Mouse (Mus musculus) left cerebral cortex, adult 18-20 months (tissue): ENCODE results near the gene Ptpn3. TPM values are rescaled to one million over a fixed set of nuclear protein-coding genes. Genes with fewer than 3 reads are reported as not detected.

Experiments used
- DNase-seq, 2 experiments: peaks; one replicate each; pipeline ENCODE4 v3.0.0; 2021 to 2022; ENCODE audit warnings: low spot score in 2 of 2, mixed read lengths in 1 of 2
- total RNA-seq, 2 experiments: library from RNA; stranded (reverse); gene quantifications; 2 replicates each; pipeline ENCODE4 v1.2.3; 2021

The Ptpn3 gene
- total RNA-seq, 2 experiments from 2014 or later: 64.4 to 73.1 TPM

DNA sequence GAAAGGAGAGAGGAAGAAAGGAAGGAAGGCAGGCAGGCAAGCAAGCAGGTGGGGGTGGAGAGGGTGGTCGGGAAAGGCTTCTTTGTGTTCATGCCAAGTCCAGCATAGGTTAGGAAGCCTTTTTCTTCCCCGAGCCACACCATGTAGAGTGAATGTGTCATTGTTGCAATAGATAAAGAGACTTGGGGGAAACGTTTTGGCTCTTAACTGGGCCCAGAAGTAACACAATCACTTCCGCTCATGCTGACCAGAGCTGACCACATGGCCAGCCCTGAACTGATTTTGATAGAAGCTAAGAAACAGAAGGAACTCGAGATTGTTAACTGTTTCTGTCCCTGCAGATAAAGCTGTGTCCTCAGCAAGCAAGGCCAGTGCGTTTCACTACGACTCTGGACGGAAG is 128.8 kb downstream of the Ptpn3 start:
- no peak for DNase-seq

DNA sequence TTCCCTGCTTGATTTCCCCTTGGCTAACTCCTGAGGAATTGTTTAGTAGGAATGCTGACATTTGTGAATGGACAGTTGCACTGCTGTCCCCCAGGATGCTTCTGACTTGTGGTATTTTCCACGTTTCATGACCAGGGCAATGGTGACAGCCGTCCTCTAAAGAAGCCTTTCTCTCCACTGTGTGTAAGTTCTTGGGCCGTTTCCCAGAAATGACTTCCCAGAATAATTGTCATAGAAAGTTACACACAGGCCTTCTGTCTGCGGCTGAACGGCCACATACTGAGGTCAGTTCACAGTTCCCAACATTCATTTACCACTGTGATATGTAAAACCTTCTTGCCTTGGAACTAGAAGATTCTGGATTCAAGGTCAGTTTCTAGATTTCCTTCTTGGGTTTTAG is 129.8 kb downstream of the Ptpn3 start:
- DNase-seq: peak in 1 of 2 experiments; percentile 7

DNA sequence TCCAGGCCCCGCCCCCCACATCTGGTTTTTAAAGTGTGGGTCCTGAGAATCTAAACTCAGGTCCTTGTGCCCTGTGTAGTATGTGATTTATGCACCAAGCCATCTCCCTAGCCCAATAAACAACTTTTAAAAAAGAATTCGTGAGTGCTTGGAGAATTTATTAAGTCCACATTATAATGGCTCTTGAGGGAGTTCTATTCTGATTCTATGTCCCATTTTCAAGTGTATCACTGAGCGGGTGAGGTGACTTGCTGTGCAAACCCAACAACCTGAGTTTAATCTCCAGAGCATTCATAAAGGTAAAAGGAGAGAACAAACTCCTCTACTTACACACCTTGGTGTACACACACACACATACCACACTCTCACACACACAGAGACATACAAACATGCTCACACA is 133.0 kb downstream of the Ptpn3 start:
- DNase-seq: no peak

DNA sequence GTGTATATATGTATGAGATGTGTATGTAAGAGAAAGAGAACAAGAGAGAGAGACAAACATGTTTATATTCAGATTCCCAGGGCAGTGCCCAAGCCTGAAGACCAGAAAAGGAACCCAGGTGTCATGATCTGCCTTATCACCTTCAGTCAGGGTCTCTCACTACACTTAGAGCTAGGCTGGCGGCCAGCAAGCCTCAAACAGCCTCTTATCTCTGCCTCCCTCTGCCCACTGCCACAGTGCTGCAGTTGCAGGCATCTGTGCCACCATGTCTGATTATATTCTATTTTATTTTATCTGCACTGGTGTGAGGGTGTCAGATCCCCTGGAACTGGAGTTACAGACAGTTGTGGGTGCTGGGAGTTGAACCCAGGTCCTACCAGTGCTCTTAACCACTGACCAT is 133.4 kb downstream of the Ptpn3 start:
- DNase-seq: no peak

DNA sequence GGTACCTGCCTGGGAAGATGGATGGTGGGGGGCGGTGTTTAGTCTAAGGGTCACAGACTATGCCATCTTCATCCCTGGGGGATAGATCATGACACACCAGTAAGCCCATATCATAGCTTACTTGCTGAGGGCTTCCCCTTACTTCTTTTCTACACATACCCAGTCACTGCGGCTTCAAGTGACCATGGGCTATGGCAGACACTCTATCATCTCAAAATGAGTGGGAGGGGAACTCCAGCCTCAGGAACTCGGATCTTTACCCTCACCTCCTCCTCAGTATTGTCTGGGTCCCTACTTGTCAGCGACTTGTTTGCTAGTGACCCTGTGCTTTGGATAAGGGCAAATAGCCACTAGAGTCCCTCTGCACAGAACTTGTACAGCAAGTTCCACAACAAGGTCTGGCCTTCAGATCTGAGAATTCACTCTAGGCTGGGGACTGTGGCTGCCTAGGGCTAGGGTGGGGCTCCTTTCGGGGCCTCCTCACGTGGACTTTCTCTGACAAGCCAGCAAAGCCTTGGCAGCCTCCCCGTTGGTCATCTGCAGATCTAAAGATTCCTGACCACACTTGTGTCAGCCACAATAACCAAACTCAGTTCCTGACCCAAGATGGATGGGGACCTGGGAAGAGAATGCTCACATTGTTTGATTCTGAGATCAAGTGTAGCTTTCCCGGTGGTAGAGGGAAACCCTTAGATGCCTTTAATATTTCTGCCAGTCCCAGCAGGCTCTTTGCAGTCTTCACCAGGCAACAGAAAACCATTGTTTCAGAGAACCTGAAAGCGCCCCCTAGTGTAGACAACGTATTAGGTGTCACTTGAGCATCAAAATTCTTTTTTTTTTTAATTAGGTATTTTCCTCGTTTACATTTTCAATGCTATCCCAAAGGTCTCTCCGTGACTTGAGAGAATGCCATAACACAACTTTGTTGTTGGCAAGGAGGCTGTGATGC is 134.4 kb downstream of the Ptpn3 start:
- no peak for DNase-seq

DNA sequence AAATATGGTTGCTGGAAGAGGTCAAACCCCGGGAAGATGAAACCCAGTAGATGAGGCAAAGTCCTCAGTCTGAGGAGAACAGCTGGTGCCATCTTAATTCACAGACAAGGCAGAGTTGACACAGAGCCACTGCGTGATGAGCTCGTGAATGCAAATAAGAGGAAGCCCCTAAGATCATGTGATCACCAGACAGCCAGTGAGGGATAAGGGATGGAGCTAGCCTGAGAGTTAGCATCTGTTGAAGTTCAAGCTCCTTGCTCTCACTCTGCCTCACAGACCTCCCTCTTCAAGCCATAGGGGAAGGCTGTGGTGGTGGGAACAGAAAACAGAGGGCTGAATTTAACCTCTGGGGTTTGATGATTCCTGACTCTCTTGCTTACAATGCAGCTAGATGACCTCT is 136.0 kb downstream of the Ptpn3 start:
- no peak for DNase-seq

DNA sequence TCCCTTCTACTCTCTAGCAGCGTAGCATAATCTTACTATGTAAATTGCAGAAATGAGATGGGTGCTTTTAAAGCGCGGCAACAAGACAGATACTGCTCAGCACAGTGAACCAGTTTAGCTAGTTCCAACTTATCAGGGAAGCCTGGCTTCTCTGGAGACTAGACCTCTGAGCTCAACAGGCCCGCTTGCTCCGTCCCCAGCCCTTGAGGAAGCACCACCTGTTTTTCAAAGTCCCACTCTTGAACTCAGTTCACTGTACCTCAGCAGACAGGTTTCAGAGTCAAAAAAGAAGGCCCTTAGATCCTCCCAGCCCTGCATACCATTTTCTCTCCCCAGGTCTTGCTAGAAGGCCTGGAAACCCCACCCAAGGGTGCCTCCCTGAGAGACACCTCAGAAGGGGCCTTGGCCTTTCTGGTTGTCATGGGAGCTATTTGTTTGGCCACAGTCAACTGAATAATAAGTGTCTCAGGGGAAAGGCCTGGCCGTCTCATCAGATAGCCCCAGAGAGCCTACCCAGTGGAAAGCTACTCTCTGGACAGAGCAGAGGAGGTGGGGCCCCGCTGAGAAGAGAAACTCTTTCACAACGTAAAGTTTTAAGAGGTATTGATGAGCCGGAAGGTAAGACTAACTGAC is 136.9 kb downstream of the Ptpn3 start:
- no peak for DNase-seq

DNA sequence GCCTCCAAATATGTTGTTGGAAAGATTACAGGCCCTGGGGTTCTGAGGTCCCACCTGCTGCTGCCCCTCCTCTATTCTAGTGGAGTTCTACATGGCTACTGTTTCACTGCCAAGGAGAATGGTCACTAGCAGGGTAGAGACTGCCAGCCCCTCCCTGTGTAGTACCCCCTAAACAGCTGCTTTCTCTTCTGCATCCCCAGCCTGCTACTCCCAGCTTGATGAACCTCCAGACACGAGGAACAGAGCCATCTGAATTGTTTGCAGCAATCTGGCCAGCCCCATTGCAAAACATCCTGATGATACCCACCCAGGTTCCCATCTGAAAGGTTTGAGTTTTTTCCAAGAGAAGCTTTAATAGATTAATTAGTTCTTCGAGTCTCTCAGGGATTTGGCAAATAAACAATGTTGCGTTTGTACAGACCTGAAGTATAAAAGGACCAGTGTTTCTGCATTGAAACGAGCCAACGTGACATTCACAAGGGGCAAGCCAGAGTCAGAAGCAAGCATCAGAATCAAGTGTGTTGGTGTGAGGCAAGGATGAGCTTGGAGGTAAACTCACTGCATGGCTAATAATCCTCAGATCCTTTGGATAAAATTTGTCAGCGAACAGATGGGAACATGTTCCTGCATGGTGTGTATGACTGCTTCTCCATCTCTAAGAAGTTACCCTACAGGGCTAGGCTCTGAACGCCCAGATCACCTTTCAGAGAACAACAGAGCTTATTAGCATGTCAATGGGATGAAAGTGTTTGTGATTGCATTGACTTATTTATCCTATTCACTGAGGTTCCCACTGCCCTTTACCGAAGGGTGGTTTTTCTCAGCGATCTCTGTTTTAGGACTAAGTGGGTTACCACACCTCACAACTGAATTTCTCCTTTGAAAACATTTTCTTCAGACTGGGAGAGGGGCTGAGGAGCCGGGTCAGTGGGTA is 138.6 kb downstream of the Ptpn3 start:
- DNase-seq: no peak

DNA sequence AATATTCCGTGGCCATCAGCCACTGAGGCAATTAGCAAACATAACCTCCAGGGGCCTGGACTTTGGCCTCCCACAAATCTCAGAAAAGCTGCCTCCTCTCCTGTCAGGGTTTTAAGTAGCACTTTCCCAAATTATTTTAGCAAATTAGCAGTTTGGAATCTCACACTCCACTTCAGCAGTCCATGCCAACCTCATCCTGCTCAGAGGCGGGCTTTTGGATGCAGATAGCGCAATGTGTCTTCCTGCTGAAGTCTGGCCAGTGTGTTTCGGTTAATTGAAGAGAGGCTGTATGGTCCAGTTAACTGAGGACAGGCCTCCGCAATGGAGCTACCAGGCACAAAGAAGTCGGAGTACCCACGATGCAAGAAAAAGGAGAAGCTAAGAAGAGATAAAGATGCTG is 141.1 kb downstream of the Ptpn3 start:
- DNase-seq: no peak

DNA sequence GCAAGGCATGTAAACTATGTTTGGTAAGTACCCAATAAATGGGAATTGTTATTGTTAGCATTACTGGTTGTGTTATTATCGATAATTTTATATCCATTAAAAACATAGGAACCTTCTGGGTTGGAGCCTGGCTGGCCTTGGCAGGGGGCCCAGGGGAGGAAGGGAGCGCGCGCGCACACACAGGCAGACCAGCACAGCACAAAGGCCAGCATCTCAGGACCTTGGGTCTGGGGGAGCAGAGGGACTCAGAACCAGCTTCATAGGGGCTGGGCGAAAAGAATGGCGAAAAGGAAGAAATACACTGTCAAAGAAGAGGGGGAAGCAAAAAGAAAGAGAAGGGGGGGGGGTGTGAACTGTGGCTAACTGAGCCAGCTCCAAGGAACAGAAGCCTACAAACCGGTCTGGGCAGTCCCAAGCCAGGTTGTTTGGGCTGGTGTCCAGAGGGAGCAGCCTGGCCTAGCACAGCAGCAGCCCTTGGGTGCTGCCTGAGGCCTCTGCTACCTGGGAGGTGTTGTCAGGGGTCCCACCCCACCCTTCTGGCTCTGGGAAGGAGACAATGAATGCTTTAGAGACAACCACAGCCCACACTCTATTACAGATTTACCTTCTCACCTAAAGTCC is 145.0 kb downstream of the Ptpn3 start:
- DNase-seq: no peak

DNA sequence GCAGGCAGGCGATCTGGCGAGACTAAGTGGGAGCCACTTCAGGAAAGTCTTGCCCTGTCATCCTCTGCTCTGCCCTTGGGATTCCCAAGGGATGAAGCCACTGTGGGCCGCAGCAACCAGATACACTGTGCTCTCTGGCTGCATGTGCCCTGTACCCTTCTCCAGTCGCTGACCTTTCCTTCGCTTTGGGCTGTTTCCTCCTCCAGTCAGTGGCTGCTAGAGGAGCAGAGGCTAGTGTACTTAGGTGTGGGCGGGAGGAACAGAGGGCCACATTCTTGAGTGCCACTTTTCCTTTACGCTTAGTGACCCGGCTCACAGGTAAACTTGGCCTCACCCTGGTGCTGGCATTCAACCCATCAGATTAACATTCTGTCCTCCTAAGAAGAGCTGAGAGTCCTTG is 147.8 kb downstream of the Ptpn3 start:
- DNase-seq: no peak

DNA sequence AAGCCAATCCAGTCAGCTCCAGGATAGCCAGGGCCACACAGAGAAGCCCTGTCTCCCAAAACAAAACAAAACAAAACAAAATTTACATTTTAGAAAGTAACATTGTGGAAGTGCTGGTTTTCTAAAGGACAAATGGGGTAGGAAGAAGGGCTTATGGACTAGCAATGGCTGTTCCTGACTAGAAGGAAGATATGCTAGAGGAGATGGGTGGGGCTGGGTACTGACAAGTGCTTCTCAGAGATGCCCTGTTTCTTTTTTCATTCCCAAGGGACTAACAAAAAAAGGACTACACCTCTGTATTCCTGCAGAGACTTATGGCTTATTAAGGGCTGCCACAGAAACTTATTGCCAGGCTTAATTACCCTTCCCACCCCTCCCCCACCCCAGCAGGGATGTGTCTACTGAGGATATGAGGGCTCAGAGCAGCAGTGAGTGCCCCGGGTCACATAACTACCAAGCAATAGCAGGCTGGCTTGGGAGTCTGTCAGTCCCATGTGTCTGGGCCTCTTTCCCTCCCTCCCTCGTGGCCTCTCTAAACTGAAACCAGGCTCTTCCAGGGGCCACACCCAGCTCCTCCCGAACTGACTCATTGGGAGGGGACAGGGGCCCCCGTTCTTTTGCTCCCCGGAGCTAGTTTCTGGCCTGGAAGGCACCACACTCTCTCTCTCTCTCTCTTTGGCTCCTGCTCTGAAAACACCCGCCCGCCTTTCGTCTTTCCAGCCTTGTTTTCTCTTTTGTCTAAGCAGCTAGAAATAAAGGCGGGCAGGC is 148.4 kb downstream of the Ptpn3 start:
- no peak for DNase-seq

DNA sequence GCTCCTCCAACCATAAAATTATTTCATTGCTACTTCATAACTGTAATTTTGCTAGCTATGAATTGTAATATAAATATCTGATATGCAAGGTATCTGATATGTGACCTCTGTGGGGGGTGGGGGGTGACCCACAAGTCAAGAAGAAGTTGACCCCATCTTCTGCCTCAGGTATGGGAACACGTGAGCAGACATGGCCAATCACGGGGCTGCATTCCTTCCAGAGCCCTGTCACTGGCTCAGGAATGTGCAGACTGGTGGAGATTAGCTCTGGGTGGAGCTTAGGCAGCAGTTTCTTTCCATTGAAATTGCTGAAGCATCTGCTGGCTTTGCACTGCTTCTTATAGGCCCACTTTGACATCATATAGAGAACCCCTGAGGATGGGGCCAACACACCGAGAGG is 153.5 kb downstream of the Ptpn3 start:
- DNase-seq: no peak

DNA sequence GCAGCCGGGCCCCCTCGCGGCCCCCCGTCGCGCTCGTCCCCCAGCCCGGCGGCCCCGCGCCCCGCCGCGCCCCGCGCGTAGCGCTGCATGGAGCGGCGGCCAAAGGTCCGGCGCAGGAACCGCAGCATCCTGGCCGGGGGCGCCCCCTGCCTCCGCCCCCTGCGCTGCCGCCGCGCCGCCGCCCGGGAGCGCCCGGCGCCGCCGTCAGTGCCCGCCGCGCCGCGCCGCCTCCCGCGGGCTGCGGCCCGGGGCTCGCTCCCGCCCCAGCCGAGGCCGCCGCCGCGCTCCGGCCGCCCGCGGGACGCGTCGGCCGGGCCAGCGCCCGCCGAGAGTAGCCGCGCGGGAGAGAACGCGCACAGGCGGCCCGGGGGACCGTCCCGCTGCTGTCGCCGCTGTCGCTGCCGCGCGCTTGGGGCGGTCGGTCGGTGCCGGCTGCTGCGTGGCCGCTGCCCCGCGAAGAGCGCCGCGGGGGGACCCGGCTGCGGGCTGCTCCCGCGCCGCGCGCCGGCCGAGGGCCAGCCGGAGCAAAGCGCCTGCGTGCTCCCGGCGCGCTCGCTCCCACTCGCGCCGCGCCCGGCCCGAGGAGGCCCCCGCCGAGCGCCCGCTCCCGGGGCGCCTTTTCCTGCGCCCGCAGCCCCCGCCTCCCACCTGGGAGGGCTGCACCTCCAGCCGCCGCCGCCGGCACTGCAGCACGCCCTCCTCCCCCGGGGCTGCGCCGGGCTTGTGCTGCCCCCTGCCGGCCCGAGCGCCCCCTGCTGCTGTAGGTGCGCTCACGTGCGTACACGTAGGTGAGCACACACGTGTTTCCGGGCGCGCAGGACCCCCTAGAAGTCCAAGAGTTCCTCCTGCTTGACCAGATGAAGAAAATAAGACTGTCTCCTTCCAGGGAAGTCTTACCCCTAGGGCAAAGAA is 158.4 kb downstream of the Ptpn3 start, which contains the start of gene Epb41l4b:
Gene Epb41l4b, minus strand, starts transcription at position 412 of the 912 bp plus-strand sequence.
- DNase-seq: peak; percentile 83 to 84

DNA sequence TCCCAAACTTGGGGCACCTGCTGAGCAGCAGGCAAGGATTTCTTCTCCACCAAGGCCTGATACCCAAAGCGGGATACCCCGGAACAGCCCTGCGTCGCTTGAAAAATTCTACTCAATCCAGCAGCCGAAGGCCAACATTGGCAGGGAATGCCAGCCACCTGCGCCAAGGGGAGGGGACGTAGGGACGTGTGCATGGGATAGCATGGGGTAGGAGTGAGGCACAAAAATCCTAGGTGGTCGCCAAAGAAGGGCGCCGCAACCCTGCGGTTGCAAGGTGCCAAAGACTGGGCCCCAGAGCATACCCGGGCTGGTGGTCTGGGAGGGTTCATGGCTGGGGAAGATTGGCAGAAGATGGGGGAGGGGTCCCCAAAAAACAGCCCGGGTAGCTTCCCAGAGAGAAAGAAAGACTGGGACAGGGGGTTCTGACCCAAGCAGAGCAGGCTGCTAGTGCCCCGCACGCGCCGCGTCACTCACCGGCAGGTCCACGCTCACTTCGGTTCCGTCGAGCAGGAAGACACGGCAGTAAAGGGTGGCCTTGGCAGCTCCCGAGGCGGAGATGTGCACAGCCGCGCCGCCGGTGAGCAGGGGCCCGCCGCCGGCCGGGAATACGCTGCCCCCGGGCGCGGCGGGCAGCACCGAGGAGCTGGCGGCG is 159.1 kb downstream of the Ptpn3 start:
- DNase-seq: peak in 1 of 2 experiments; percentile 33

DNA sequence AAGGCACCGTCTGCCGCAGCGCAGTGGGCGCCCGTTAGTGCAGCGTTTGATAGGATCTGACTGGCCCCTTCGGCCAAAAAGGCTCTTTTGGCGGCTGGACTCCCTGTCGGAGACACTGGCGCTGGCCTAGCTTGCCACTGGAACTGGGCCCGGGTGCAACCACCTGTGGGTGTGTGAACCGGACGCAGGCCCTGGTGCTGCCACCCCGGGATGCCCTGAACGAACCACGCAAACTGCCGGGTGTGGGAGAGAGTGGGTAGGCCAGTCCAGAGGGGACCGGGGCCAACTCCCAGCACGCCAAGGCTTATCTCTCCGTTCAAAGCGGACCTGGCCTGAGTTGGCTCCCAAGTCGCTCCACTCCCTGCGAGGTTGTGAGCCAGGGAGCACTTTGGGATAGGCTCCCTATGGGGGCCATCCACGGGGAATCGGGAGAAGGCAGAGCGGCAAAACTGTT is 159.7 kb downstream of the Ptpn3 start:
- peak; percentile 32 to 33 for DNase-seq

DNA sequence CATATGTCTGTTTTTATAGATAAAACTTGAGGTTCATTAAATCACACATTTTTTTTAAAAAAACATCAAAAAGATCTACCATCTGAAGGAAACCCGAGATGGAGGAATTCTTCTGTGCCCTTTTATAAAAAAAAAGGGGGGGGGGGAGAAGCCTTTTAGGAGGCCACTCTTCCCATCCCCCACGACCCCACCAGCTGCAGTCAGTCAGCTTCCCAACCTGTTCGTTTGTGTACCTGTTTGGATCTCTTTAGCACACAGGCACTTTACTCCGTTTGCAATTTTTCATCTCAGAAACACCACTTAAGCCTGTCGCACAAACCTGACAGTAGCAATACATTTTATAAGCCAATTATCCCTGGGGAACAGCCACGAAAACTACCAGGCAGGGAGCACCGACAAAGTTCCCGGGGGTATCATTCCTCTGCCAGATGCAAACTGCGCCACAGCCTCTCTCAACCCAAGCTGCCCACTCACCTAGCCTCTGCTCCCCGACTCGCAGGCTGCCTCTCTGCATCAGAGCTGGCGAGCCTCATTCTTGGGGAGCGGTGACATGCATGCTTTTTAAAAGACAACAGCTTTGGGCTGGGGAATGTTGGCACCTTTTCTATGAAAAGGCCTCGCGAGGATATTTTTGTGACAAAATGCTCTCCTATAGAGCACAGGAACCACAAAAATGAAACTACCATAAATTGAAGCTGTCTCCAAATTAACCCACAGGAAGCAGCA is 160.5 kb downstream of the Ptpn3 start:
- peak; percentile 27 to 44 for DNase-seq
